Mouse (Mus musculus): ENCODE results near the gene Gm20661. TPM values are rescaled to one million over a fixed set of nuclear protein-coding genes. Genes with fewer than 3 reads are reported as not detected.
A peak's percentile ranks its signal among the peaks of the same experiment; 100 is the strongest.
"Not testable (repeated sequence)": the region's sequence is repeated elsewhere in the genome, so short reads cannot be mapped to it uniquely, and the experiment has no call there.

Gene Gm20661
- total RNA-seq, 4 experiments from 2014 or later = 0.30 to 0.73 TPM; not detected in 2

DNA sequence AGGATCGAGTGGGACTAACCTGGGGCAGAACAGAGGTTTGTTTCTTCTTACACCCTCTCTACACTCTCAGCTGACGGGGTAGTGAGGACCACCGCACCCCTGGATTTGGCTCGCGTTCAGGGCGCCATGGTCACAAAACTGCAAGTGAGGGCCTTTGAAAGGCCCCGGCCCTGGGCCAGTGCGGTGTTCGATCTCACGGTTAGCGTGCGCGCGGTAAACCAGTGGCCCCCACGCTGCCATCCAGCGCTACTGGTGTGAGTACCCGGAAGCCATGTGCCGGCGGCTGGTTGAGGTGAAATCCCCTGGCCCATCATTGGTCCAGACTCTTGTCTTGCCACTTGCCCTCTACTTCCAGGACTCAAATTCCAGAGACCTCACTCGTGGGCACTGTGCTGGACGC is 12.7 kb downstream of the Gm20661 start:
- DNase-seq (ENCODE audit: low spot score in 2 of 2) = no peak

DNA sequence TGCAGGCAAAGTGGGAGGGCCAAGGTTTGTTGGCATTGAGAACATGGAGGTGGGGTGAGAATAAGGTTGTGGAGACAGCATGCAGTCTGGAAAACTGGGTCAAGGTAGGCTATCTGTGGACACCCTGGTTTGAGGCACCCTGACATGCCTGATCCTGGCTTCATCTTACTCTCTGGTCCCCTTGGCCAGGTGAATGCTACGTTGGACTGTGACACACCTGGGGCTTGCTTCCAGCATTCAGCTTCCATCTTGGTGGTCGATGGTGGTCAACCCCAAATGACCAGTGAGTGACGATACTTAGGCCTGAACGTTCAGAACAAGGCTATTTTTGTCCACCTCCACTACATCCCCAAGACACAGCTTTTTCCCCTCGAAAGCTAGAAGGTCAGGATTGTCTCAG is 13.2 kb downstream of the Gm20661 start, which contains the start of gene Gm20662:
Gene Gm20662, plus strand, starts transcription at position 301 of the 400 bp plus-strand sequence.
- no peak for DNase-seq (ENCODE audit: low spot score in 2 of 2)

DNA sequence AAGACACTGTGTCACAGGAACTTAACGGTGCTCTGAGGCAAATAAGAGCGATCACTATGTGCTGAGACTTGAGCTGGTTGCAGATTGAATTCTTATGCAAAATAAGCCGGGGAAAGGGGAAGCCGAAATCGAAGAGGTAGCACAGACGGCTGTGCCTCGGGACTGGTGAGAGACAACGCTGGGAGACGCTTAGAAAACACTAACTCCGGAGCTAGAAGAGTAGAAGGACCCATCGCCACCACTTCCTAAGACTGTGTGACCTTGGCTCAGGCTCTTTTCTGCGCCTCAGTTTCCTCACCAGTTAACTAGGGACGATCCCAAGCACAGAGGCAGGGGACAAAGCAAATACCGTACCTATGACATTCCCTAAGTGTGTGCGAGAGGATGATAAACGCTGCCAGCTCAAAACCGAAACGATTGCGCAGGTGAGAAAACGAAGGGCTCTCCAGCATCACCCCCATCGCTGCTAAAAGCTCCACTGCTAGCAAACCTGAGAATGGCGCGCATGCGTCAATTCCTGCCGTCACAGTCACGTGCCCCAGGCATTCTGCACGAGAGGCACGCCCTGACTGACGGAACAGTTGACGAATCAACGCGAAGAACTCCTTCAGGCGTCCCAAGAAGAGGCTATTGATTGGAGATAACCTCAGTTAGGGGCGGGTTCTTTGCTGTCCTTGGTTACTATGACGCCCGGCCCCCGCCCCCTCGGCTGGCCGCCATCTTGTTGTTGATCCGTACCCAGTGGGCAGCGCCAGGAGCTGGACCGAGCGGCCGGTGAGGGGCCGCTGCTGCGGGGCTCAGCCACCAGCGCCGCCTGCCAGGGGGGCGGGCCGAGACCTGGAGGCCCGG is 19.3 kb downstream of the Gm20661 start, which contains the start of gene Ip6k1:
Gene Ip6k1, plus strand, starts transcription at position 580 of the 849 bp plus-strand sequence.
- DNase-seq (ENCODE audit: low spot score in 2 of 2) = peak; percentile 100

DNA sequence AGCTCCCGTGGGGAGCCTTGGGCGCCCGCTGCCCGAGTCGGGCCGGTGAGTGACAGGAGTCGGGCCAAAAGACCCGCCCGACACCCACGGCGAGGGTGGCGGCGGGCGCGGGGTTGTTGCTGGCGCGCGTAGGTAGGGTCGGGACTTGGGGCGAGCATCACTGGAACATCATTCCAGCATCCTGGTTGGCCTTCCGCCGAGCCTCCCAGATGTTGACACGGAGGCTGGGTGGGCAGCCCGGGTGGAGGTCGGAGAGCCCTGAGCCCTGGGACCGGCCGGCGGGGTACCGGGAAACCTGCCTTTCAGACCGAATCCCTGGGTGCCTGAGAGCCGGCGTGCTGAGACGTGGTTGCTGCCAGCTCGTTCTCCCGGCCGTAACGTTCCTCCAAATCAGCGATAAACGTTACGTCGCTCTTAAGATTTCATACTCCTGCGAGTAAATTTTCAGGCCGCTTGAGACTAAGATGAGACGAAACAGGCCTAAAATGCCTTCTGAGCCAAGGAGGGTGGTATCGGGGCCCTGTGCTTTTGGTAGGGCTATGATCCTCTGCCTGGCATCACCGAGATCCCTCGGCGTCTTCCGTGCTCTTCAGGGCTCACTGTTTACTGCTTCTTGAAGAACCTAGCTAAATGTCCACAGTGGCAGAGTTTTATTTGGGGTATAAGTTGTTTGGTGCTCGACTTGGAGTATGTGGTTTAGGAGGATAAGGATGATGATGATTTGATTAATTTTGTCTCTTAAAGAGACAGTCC is 20.1 kb downstream of the Gm20661 start:
- DNase-seq (ENCODE audit: low spot score in 2 of 2) = no peak

DNA sequence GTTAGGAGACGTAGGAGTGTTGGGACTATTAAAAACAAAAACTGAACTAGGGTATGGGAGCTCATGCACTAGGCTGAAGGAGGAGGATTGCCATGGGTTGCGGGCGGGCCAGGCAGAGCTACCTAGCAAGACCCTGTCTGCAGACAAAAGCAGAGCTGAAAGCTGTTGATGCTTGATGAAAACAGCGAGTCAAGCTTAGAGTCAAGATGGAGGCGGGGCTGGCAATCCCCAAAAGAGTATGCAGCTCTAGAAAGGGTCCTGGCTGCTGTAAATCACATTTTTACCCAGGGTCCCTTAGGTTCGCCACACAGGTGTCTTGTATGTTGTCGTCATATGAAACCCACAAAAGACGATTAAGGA is 20.7 kb downstream of the Gm20661 start:
- DNase-seq (ENCODE audit: low spot score in 2 of 2) = no peak

DNA sequence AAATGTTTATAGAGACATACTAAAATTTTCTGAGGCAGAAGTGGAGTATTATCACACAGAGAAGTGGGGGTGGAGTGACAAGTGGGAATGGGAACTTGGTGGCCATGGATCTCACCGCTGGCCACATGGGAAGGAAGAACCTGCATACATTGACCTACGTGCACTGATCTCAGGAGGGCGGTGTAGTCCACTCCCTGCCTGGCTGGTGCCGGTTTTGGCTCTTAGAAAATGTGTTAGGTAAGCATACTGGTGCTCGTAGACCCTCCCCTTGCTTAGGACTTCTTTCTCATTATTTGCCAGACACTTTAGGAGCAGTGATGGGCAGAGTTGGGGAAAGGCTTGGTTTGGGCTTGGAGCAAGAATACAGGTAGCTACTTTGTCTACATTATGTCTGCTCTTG is 25.2 kb downstream of the Gm20661 start:
- no peak for DNase-seq (ENCODE audit: low spot score in 2 of 2)

DNA sequence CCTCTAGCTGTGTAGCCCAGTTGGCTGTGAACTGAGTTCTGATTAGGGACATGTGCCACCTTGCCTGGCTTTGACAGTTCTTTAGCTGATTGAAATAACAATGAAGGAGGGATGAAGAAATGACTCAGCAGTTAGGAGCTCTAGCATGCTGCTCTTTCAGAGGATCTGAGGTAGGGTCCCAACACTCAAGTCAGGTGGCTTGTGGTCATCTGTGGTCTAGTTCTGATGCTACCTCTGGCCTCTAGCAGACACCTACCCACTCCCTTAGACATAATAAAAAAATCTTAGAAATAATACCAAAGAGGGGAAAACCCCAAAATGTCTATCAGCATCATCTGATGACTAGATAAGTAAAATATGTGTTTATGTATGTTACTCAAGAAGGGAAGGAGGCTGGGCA is 27.5 kb downstream of the Gm20661 start:
- DNase-seq (ENCODE audit: low spot score in 2 of 2) = no peak

DNA sequence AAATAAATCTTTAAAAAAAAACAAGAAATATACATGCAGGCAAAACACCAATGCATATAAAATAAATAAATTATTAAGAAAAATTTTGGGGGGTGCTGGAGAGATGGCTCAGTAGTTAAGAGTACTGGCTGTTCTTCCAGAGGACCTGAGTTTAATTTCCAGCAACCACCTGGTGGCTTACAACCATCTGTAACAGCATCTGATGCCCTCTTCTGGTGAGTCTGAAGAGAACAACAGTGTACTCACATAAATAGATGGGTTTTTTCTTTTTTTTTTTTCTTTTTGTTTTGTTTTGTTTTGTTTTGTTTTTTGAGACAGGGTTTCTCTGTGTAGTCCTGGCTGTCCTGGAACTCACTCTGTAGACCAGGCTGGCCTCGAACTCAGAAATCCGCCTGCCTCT is 30.7 kb downstream of the Gm20661 start:
- not testable (repeated sequence) for DNase-seq (ENCODE audit: low spot score in 2 of 2)

DNA sequence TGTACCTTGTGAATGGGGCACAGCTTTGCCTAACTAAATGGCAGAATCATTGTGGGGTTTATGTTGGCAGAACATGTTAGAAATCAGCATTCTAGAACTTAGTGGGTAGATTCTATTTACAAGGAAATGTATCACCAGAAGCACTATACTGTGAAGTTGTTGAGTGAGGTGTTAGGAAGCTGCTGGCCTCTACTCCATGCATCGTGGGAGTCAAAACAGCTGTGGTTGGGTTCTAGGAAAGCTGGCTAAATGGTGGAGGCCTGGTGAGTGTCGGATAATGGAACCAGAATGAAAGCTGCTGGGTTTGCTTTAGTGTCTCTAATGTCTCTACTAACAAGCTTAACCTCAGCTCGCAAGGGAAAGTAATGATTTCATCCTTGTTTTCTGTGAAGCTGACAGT is 34.3 kb downstream of the Gm20661 start:
- DNase-seq (ENCODE audit: low spot score in 2 of 2) = peak in 1 of 2 experiments; percentile 34

DNA sequence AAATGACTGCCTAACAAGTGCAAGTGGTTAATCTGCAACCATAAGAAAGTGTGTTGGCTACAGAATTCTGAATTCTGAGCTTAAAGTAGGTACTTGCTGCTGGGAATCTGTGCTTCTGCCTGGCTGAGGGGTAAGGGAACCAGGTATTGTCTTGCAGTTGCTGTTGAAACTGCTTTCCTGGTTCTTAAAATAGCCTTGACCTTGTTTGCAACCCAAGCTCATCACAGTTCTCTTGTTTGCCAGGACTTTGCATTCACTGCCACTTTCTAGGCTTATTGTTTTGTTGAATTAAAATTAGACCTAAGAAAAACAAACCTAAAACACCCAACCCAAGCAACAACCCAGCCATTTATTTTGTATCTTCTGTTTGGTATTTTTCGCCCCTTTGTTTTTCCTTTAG is 37.9 kb downstream of the Gm20661 start:
- no peak for DNase-seq (ENCODE audit: low spot score in 2 of 2)

DNA sequence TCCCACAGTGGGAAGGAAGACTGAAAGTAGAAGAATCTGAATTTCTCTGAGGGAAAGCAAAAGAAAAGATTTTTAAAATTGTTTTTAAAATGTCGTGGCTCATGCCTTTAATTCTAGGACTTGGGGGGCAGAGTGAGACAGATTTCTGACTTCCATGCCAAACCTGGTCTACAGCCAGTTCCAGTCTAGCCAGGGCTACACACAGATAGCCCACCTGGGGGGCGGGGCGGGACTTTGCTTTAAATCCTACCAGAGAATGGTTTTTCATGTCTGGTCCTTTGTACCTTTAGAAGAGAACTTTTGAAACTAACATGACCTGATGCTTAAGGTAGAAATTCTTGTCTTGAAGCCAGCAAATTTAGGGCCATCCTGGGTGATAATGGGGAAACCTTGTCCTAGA is 40.4 kb downstream of the Gm20661 start:
- no peak for DNase-seq (ENCODE audit: low spot score in 2 of 2)

DNA sequence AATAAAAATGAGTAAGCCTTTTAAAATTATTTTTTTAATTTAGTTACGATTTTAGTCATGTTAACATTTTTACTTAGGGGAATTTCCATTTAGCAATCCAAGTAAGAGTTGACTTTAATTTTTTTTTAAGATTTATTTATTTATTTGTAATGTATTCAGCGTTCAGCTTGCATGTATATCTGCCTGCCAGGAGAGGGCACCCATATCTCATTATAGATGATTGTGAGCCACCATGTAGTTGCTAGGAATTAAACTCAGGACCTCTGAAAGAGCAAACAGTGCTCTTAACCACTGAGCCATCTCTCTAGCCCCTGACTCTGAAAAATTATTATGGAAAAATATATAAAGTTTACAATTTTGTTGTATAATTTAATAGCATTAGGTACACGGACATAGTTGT is 43.7 kb downstream of the Gm20661 start:
- no peak for DNase-seq (ENCODE audit: low spot score in 2 of 2)

DNA sequence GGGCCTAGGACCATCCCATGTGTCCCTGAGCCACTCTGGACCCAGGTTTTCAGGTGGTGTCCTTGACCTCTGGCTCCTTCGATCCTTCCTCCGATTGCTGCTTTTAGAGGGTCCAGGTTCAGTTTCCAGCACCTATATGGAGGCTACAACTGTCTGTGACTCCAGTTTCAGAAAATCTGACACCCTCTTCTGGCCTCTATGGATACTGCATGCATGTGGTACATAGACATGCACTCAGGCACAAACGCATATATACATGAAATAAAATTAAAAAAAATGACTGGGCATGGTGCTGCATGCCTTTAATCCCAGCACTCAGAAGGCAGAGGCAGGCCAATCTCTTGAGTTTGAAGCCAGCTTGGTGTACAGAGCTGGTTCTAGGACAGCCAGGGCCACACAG is 45.0 kb downstream of the Gm20661 start:
- DNase-seq (ENCODE audit: low spot score in 2 of 2) = no peak

DNA sequence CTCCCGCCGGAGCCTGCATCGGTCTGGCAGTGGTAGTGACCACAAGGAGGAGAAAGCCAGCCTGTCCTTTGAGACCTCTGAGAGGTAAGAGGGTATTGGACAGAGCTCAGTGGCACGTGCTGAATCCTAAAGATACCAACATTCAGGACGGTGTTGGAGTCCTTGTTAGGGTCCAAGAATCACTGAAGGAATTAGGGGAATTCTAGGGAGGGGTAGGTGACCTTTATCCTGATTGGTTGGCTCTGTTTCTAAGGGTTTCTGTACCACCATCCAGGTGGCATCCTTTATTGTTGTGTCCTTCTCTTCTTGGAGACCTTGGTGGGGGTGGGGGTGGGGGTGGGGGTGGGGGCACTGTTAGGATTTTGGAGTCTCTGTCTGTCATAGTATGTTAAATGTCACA is 49.3 kb downstream of the Gm20661 start:
- DNase-seq (ENCODE audit: low spot score in 2 of 2) = no peak

DNA sequence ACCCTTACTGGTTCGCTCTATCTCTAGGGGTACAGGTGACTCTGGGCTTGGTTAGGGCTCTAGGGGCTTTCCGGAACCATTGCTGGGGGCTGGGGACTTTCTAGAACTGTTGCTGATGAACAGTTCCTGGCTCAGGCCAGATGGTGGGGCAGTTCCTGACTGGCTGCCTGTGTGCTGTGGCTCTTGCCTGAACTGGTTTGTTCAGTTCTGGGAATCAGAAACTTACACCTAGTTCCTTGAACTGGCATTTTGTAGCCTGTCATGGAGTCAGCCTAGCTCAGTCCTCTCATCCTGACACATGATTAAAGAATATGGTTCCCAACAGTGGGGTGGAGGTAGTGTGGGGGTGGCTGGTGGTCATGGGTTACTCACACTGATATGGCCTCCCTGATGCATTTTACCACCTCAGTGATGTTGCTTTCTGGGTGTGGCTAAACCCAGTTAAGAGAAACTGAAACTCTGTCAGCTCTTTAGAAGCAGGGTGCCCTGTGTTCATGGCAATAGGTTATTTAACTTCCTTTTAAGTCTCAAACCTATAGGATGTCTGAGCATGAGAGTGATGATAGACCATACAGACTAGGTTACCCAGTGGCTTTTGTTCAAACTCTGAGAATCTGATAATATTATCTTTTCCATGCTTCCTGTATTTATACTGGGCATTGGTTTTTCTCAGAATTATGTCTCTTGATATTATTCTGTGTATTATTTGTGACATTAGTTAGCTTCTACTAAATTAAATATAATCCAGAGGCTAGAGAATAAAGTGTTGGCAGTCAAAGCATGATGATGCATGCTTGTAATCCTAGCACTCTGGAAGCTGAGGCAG is 52.7 kb downstream of the Gm20661 start:
- no peak for DNase-seq (ENCODE audit: low spot score in 2 of 2)

Other genes starting within 250 kb of the Gm20661 start
- 100 to 1,000 TPM; 117 to 136 (median 126) TPM for gene Rbm5, start 212.1 kb upstream of the Gm20661 start, total RNA-seq (2022)
- gene Rbm6, start 109.8 kb upstream of the Gm20661 start, total RNA-seq (2022) = 10 to 100 TPM; 56.0 to 69.3 (median 59.4) TPM
- 10 to 100 TPM; 23.7 to 27.5 (median 26.1) TPM for gene Mon1a, start 94.9 kb upstream of the Gm20661 start, total RNA-seq (2022)
- gene Mst1r, start 76.2 kb upstream of the Gm20661 start, total RNA-seq (2022) = 1 to 10 TPM in 2 of 4 experiments, under 1 TPM in 2; 0.72 to 1.7 (median 1.0) TPM
- not detected for gene Actl11, start 54.6 kb upstream of the Gm20661 start, total RNA-seq (2022)
- gene Camkv, start 47.4 kb upstream of the Gm20661 start, total RNA-seq (2022) = 100 to 1,000 TPM; 372 to 403 (median 398) TPM
- 10 to 100 TPM in 3 of 4 experiments, 1 to 10 TPM in 1; 8.6 to 11.9 (median 11.3) TPM for gene Traip, start 32.9 kb upstream of the Gm20661 start, total RNA-seq (2022)
- 1 to 10 TPM; 6.1 to 8.4 (median 6.7) TPM for gene Uba7, start 7.6 kb upstream of the Gm20661 start, total RNA-seq (2022)
- gene Inka1, start 2.8 kb downstream of the Gm20661 start, total RNA-seq (2022) = 1 to 10 TPM; 3.9 to 6.8 (median 5.2) TPM
- 1 to 10 TPM; 2.5 to 3.9 (median 3.2) TPM for gene Cdhr4, start 9.4 kb downstream of the Gm20661 start, total RNA-seq (2022)
- 1 to 10 TPM; 1.8 to 4.8 (median 4.3) TPM for gene Gm20662, start 13.3 kb downstream of the Gm20661 start, total RNA-seq (2022)
- gene Ip6k1, start 19.4 kb downstream of the Gm20661 start, total RNA-seq (2022) = 100 to 1,000 TPM; 187 to 219 (median 207) TPM
- 10 to 100 TPM; 13.9 to 17.6 (median 14.8) TPM for gene Gmppb, start 66.2 kb downstream of the Gm20661 start, total RNA-seq (2022)
- 1 to 10 TPM in 2 of 4 experiments, under 1 TPM in 2; 0.70 to 1.3 (median 1.0) TPM for gene Amigo3, start 70.1 kb downstream of the Gm20661 start, total RNA-seq (2022)
- gene Mst1, start 97.4 kb downstream of the Gm20661 start, total RNA-seq (2022) = not detected
- 100 to 1,000 TPM; 109 to 112 (median 111) TPM for gene Rnf123, start 100.3 kb downstream of the Gm20661 start, total RNA-seq (2022)
- 10 to 100 TPM; 34.9 to 41.9 (median 39.3) TPM for gene Apeh, start 111.5 kb downstream of the Gm20661 start, total RNA-seq (2022)
- gene Bsn, start 207.3 kb downstream of the Gm20661 start, total RNA-seq (2022) = 100 to 1,000 TPM; 208 to 264 (median 232) TPM

Measured in left cerebral cortex, adult 8-10 months (tissue).